Mouse (Mus musculus) embryo, embryonic 9.5 days (tissue): ENCODE measurements around the gene Uroc1.

Experiments
- DNase-seq: peaks from one replicate; pipeline ENCODE4 v3.0.0-alpha.2; 2017; ENCODE audit errors: extremely low spot score

Uroc1 gene

GRCm38 (mm10) chr6:90358142-90358541 is 25.1 kb downstream of the Uroc1 start:
- DNase-seq = no peak

GRCm38 (mm10) chr6:90359445-90359844 is 26.4 kb downstream of the Uroc1 start:
- DNase-seq = no peak

GRCm38 (mm10) chr6:90360024-90360781 is 27.1 kb downstream of the Uroc1 start:
- no peak for DNase-seq

GRCm38 (mm10) chr6:90360922-90361614 is 28.0 kb downstream of the Uroc1 start:
- DNase-seq = no peak

- DNase-seq = no peak
These were observed 30.2 kb downstream of the Uroc1 start for GRCm38 (mm10) chr6:90363301-90363700.

GRCm38 (mm10) chr6:90368976-90369724 is 36.1 kb downstream of the Uroc1 start, which contains the start of gene Zxdc:
Gene Zxdc (plus strand): TSS chr6:90369492.
- peak; percentile 97 for DNase-seq

GRCm38 (mm10) chr6:90369725-90370553 is 36.9 kb downstream of the Uroc1 start:
- DNase-seq = peak; percentile 46

- no peak for DNase-seq
These were observed 41.6 kb downstream of the Uroc1 start for GRCm38 (mm10) chr6:90374647-90375046.

GRCm38 (mm10) chr6:90377708-90378107 is 44.6 kb downstream of the Uroc1 start:
- no peak for DNase-seq

- DNase-seq = no peak
These were observed 48.4 kb downstream of the Uroc1 start for GRCm38 (mm10) chr6:90381465-90381864.

GRCm38 (mm10) chr6:90390629-90391028 is 57.5 kb downstream of the Uroc1 start:
- DNase-seq = no peak

GRCm38 (mm10) chr6:90393948-90394347 is 60.9 kb downstream of the Uroc1 start:
- DNase-seq = no peak

- no peak for DNase-seq
These were observed 62.7 kb downstream of the Uroc1 start for GRCm38 (mm10) chr6:90395751-90396150.

GRCm38 (mm10) chr6:90397291-90397690 is 64.2 kb downstream of the Uroc1 start:
- no peak for DNase-seq

GRCm38 (mm10) chr6:90408632-90409031 is 75.5 kb downstream of the Uroc1 start:
- no peak for DNase-seq

GRCm38 (mm10) chr6:90410972-90411371 is 77.9 kb downstream of the Uroc1 start:
- DNase-seq = no peak

GRCm38 (mm10) chr6:90411926-90412325 is 78.8 kb downstream of the Uroc1 start:
- no peak for DNase-seq
